Mouse (Mus musculus): ENCODE results near the gene Usp2. TPM values are rescaled to one million over a fixed set of nuclear protein-coding genes. Genes with fewer than 3 reads are reported as not detected.

Usp2 gene
- total and polyA plus RNA-seq, 3 experiments: 3.6 to 13.9 TPM; not detected in 1

DNA sequence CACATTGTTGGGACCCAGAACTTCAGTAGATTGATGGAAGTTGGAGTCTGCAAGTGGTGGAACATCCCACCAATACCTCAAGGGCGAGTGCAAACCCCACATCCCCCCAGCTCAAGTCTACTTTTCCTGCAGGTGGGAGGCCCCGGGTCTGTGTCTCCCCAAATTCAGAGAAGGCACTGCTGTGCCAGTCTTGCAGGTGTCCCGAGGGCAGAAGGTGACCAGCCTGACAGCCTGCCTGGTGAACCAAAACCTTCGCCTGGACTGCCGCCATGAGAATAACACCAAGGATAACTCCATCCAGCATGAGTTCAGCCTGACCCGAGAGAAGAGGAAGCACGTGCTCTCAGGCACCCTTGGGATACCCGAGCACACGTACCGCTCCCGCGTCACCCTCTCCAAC, 20.4 kb upstream of the Usp2 start:
- H3K4me3 ChIP-seq (ENCODE audit: control insufficient read depth in 1 of 2, insufficient read depth in 1 of 2, low read depth in 2 of 2, low read length in 2 of 2): no peak overlapping the region
- no peak for TF ChIP-seq GABPA (IDR thresholded peaks at IDR 0.05; ENCODE audit: low read depth, low read length)
- no peak for TF ChIP-seq ZKSCAN1 (IDR thresholded peaks at IDR 0.05; ENCODE audit: low read depth, low read length)
- TF ChIP-seq EP300 (IDR thresholded peaks at IDR 0.05; ENCODE audit: low read depth in 1 of 2, low read length in 2 of 2): no peak
- DNase-seq (ENCODE audit: low read depth, low spot score): no peak
- peak overlapping the region; percentile 10; the same call in 1 of the 2 replicates for H3K9ac ChIP-seq (ENCODE audit: control insufficient read depth, low read depth, low read length, poor library complexity, severe bottlenecking)
- no peaks in the 10 kb centered on the region for H3K27me3 ChIP-seq (ENCODE audit: control insufficient read depth in 1 of 2, insufficient read depth in 2 of 2, low read length in 2 of 2)
- H3K79me2 ChIP-seq (ENCODE audit: control insufficient read depth, insufficient read depth, low read length, poor library complexity): no peaks in the 10 kb centered on the region
- H3K36me3 ChIP-seq (ENCODE audit: control insufficient read depth in 1 of 2, insufficient read depth in 2 of 2, low read length in 2 of 2): peaks cover 0 to 35% of the 10 kb centered on the region in 2 experiments; a peak in 2 of 4 replicates
- H3K9me3 ChIP-seq (replicated peaks; ENCODE audit: insufficient read depth, low read length): no peaks in the 10 kb centered on the region
- H3K4me1 ChIP-seq (ENCODE audit: control insufficient read depth in 1 of 2, insufficient read depth in 2 of 2, low read length in 2 of 2): peaks cover 5 to 48% of the 10 kb centered on the region in 2 experiments
- H3K27ac ChIP-seq (ENCODE audit: control insufficient read depth, low read depth, low read length): no peak overlapping the region

DNA sequence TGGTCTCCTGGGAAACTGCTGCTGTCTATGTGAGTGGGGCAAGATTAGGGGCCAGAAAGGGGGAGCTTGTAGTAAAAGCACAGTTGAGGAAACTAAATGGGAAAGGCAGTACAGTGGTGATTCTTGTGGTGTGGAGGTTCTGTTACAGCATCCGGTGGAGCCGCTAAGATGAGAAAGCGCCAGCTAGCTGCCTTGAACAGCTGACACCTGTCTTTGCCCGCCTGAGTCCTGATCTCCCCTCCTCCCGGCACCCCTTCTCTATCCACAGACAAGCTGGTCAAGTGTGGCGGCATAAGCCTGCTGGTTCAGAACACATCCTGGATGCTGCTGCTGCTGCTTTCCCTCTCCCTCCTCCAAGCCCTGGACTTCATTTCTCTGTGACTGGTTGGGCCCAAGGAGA, 19.8 kb upstream of the Usp2 start:
- H3K9me3 ChIP-seq (replicated peaks; ENCODE audit: insufficient read depth, low read length): no peaks in the 10 kb centered on the region
- no peaks in the 10 kb centered on the region for H3K27me3 ChIP-seq (ENCODE audit: control insufficient read depth in 1 of 2, insufficient read depth in 2 of 2, low read length in 2 of 2)
- H3K4me3 ChIP-seq (ENCODE audit: control insufficient read depth in 1 of 2, insufficient read depth in 1 of 2, low read depth in 2 of 2, low read length in 2 of 2): no peak overlapping the region; a peak in 1 of 4 replicates
- peak; percentile 36 for DNase-seq (ENCODE audit: low read depth, low spot score)
- H3K9ac ChIP-seq (ENCODE audit: control insufficient read depth, low read depth, low read length, poor library complexity, severe bottlenecking): peak overlapping the region; percentile 28
- peaks cover 0 to 33% of the 10 kb centered on the region in 2 experiments; a peak in 2 of 4 replicates for H3K36me3 ChIP-seq (ENCODE audit: control insufficient read depth in 1 of 2, insufficient read depth in 2 of 2, low read length in 2 of 2)
- TF ChIP-seq MYB (IDR thresholded peaks at IDR 0.05; ENCODE audit: low read depth, low read length) (no peak), MYC (IDR thresholded peaks at IDR 0.05; ENCODE audit: low read depth, low read length) (no peak), ZNF384 (IDR thresholded peaks at IDR 0.05; ENCODE audit: low read depth, low read length) (peak; percentile 53; the same call in 1 of the 2 replicates), MAFK (IDR thresholded peaks at IDR 0.05; ENCODE audit: borderline replicate concordance, low read depth, low read length) (no peak), ETS1 (IDR thresholded peaks at IDR 0.05; ENCODE audit: low read depth, low read length) (no peak)
- H3K79me2 ChIP-seq (ENCODE audit: control insufficient read depth, insufficient read depth, low read length, poor library complexity): no peaks in the 10 kb centered on the region
- peaks cover 5 to 46% of the 10 kb centered on the region in 2 experiments for H3K4me1 ChIP-seq (ENCODE audit: control insufficient read depth in 1 of 2, insufficient read depth in 2 of 2, low read length in 2 of 2)
- H3K27ac ChIP-seq (ENCODE audit: control insufficient read depth, low read depth, low read length): peak overlapping the region; percentile 17; the same call in 1 of the 2 replicates

DNA sequence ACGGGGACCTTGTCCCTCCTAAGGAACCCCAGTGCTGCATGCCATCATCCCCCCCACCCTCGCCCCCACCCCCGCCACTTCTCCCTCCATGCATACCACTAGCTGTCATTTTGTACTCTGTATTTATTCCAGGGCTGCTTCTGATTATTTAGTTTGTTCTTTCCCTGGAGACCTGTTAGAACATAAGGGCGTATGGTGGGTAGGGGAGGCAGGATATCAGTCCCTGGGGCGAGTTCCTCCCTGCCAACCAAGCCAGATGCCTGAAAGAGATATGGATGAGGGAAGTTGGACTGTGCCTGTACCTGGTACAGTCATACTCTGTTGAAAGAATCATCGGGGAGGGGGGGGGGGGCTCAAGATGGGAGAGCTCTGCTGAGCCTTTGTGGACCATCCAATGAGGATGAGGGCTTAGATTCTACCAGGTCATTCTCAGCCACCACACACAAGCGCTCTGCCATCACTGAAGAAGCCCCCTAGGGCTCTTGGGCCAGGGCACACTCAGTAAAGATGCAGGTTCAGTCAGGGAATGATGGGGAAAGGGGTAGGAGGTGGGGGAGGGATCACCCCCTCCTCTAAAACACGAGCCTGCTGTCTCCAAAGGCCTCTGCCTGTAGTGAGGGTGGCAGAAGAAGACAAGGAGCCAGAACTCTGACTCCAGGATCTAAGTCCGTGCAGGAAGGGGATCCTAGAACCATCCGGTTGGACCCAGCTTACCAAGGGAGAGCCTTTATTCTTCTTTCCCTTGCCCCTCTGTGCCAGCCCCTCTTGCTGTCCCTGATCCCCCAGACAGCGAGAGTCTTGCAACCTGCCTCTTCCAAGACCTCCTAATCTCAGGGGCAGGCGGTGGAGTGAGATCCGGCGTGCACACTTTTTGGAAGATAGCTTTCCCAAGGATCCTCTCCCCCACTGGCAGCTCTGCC, 19.0 kb upstream of the Usp2 start:
- H3K79me2 ChIP-seq (ENCODE audit: control insufficient read depth, insufficient read depth, low read length, poor library complexity): no peaks in the 10 kb centered on the region
- peak; percentile 66 for DNase-seq (ENCODE audit: low read depth, low spot score)
- no peaks in the 10 kb centered on the region for H3K9me3 ChIP-seq (replicated peaks; ENCODE audit: insufficient read depth, low read length)
- no peak overlapping the region for H3K4me3 ChIP-seq (ENCODE audit: control insufficient read depth in 1 of 2, insufficient read depth in 1 of 2, low read depth in 2 of 2, low read length in 2 of 2)
- H3K27ac ChIP-seq (ENCODE audit: control insufficient read depth, low read depth, low read length): peak overlapping the region; percentile 17; the same call in 1 of the 2 replicates
- no peak overlapping the region; the same call in 1 of the 2 replicates for H3K9ac ChIP-seq (ENCODE audit: control insufficient read depth, low read depth, low read length, poor library complexity, severe bottlenecking)
- H3K4me1 ChIP-seq (ENCODE audit: control insufficient read depth in 1 of 2, insufficient read depth in 2 of 2, low read length in 2 of 2): peaks cover 5 to 46% of the 10 kb centered on the region in 2 experiments
- no peaks in the 10 kb centered on the region for H3K27me3 ChIP-seq (ENCODE audit: control insufficient read depth in 1 of 2, insufficient read depth in 2 of 2, low read length in 2 of 2)
- TF ChIP-seq POLR2A (IDR thresholded peaks at IDR 0.05; ENCODE audit: control insufficient read depth in 1 of 2, insufficient read depth in 1 of 2, low read depth in 1 of 2, low read length in 2 of 2, poor library complexity in 1 of 2): no peak
- TF ChIP-seq EP300 (IDR thresholded peaks at IDR 0.05; ENCODE audit: low read depth in 1 of 2, low read length in 2 of 2): peak; percentile 70 to 85
- TF ChIP-seq NRF1 (IDR thresholded peaks at IDR 0.05; ENCODE audit: insufficient read depth, low read depth, low read length, poor library complexity, severe bottlenecking): no peak
- TF ChIP-seq TAL1 (IDR thresholded peaks at IDR 0.05; ENCODE audit: low read length): peak; percentile 71
- no peak for TF ChIP-seq ZC3H11A (IDR thresholded peaks at IDR 0.05; ENCODE audit: low read depth, low read length)
- TF ChIP-seq USF2 (IDR thresholded peaks at IDR 0.05; ENCODE audit: borderline replicate concordance in 1 of 2, insufficient read depth in 1 of 2, low read depth in 1 of 2, low read length in 2 of 2): no peak
- no peak for TF ChIP-seq MEF2A (IDR thresholded peaks at IDR 0.05; ENCODE audit: extremely low read depth, insufficient replicate concordance, low read depth, low read length, poor library complexity, severe bottlenecking)
- peak; percentile 61 for TF ChIP-seq ETS1 (IDR thresholded peaks at IDR 0.05; ENCODE audit: low read depth, low read length)
- TF ChIP-seq CHD2 (IDR thresholded peaks at IDR 0.05; ENCODE audit: low read length): no peak
- TF ChIP-seq ZMIZ1 (IDR thresholded peaks at IDR 0.05; ENCODE audit: low read depth, low read length): no peak
- no peak for TF ChIP-seq KAT2A (conservative IDR thresholded peaks at IDR 0.05; ENCODE audit: low read depth, low read length)
- TF ChIP-seq TCF12 (IDR thresholded peaks at IDR 0.05; ENCODE audit: low read depth, low read length): peak; percentile 81
- peak; percentile 80 for TF ChIP-seq GATA1 (IDR thresholded peaks at IDR 0.05; ENCODE audit: low read depth, low read length)
- TF ChIP-seq NELFE (IDR thresholded peaks at IDR 0.05; ENCODE audit: low read depth, low read length): no peak
- TF ChIP-seq RCOR1 (IDR thresholded peaks at IDR 0.05; ENCODE audit: low read depth, low read length): peak; percentile 45; the same call in 1 of the 2 replicates
- peaks cover 0 to 33% of the 10 kb centered on the region in 2 experiments; a peak in 2 of 4 replicates for H3K36me3 ChIP-seq (ENCODE audit: control insufficient read depth in 1 of 2, insufficient read depth in 2 of 2, low read length in 2 of 2)

Data from MEL (cell line).